Mouse (Mus musculus): ENCODE measurements around the gene Gcnt4. TPM values are rescaled to one million over a fixed set of nuclear protein-coding genes. Genes with fewer than 3 reads are reported as not detected.
A peak's percentile ranks its signal among the peaks of the same experiment; 100 is the strongest.
"Not testable (repeated sequence)": the region's sequence is repeated elsewhere in the genome, so short reads cannot be mapped to it uniquely, and the experiment has no call there.

The Gcnt4 gene
- under 1 TPM in 1 of 3 experiments, not detected in 2; 0.09 TPM for polyA plus RNA-seq (2017; shearing (Covaris generic))

DNA sequence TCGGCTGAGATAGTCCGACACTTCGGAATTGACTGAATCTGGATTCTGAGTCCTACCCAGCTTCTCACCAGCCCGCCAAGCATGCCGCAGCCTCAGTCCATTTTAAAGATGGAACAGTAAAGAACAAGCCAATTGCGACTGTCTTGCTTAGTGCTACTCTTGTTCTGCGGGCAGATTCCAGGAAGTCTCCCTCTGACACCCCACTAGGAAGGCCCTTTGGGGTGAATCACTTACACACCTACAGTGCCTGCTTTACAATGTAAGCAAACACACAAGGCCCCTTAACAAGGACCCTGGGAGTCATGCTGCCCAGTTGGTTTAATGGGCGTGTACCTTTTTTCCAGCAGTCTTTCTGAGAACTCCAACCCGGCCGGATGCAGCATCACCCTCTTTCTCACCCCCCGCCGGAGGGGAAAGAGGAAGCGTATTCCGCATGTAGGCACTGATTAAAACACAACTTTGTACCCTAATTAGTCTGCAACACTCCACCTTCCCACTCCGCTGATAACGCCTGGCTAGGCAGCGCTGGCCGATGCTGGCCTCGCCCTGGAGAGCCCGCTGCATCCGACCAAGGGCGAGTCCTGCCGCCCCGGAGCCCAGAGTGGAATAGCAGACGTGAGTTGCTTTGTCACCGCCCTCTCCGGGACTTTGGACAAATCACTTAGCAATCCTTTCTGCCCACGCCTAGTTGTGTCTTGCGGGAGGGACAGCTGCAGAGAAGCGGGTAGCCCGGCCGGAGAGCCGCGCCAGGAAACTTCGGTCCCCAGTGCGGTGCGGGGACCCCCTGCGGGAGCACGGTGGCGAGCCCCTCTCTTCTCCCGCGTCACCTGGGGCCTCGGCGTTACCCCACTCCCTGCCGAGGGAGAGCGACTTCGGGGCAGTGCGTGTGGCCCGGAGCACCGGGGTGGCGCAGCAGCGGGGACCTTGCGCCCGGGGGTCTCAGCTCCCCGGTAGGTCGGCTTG is at the start of gene Gcnt4:
Gene Gcnt4 (plus strand): TSS at position 691 of the 963 bp plus-strand sequence.
- peak; percentile 28 for ATAC-seq

DNA sequence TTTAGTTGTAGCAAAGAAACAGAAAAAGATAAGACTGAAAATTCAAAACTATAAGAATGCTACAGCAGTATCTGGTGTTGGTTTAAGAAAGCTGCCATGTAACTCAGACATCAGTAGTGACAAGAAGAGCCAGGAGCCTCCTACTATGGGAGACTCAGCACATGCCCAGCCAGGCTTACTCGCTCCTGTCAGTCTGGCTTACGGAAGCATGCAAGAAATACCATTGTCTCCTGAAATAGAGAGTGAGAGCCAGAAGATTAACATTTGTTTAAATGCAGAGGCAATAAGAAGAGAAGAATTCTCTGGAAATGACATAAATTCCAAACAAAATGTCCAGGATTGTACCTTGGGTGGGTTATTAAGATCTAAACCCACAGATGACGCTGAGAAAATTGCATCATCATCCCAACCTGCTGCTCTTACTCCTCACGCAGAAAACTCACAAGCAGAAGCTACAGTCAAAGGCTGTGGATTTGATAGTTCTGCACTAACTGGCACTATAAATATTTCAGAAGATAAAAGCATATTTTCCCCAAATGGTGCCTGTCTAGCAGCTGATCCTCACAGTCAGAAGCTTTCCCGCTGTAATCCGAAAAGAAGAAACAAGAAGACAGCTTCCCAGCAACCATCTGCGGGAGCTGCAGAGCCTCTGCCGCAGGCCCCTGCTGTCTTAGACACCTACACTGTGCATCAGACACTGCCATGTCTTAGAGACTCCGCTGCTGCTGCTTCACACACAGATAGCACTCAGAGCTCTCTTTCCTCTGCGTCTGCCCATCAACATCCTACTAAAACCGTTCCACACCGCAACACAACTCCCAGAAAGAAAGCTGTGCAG is 46.0 kb upstream of the Gcnt4 start:
- no peak for ATAC-seq

DNA sequence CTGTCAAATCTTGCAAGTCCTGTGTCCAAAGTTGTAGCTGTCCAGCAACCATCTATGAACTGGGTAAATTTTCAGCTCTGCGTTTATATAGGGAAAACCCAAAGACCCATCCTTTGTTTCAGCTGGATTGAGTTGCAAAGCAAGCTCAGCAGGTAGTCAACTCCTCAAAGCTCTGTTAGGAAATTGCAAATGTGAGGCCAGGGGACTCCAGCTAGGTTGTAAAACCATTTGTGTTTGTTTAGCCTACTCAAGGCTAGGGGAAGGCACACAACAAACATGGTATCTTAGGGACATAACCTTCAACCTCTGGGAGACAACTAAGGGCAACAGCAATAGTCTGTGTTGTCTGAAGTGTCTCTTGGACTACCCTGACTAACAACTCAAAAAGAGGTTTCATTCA is 40.0 kb upstream of the Gcnt4 start:
- no peak for ATAC-seq

DNA sequence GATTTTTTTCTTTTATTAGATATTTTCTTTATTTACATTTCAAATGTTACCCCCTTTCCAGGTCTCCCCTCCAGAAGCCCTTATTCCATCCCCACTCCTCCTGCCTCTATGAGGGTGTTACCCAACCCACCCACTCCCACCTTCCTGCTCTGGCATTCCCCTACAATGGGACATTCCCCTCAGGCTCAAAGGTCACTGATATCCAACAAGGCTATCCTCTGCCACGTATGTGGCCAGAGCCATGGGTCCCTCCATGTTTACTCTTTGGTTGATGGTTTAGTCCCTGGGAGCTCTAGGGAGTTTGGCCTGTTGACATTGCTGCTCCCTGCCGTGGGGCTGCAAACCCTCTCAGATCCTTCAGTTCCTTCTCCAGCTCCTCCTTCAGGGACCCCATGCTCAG is 34.5 kb upstream of the Gcnt4 start:
- ATAC-seq: no peak

DNA sequence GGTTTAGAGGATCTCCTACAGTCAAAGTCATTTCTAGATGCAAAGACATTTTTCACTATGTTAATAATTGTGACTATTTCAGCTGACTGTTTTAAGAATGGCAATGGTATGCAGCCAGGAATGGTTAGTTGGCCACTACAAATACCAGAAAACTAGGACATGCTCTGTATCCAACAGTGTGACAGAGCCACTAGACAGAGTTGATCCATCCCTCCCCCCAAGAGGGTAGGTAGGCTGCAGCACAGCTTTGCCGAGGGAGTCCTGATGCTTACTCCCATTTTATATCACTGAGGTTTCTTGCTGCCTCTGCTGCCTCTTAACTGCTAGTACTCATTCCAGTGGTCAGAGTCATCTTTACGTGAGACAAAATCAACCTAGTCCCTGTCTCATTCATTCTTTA is 29.3 kb upstream of the Gcnt4 start:
- ATAC-seq: no peak

GRCm38 (mm10) chr13:96906717-96907116 is 17.8 kb upstream of the Gcnt4 start:
- ATAC-seq: no peak

- ATAC-seq: no peak
Observed at GRCm38 (mm10) chr13:96911202-96911601, 13.3 kb upstream of the Gcnt4 start.

DNA sequence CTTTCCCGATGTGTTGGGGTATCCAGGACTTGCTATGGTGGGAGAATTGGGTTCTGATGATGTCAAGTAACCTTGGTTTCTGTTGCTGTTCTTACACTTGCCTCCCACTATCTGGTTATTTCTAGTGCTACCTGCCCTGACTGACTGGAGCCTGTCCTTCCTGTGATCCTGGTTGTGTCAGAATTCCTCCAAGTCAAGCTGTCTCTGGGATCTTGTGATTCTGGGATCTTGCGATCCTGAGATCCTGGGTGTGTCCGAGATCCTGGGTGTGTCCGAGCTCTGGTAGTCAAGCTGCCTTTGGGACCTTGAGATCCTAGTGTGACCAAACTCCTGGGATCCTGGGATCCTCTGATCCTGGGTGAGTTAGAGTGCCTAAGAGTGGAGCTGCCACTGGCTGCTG is 1.4 kb upstream of the Gcnt4 start:
- not testable (repeated sequence) for ATAC-seq

DNA sequence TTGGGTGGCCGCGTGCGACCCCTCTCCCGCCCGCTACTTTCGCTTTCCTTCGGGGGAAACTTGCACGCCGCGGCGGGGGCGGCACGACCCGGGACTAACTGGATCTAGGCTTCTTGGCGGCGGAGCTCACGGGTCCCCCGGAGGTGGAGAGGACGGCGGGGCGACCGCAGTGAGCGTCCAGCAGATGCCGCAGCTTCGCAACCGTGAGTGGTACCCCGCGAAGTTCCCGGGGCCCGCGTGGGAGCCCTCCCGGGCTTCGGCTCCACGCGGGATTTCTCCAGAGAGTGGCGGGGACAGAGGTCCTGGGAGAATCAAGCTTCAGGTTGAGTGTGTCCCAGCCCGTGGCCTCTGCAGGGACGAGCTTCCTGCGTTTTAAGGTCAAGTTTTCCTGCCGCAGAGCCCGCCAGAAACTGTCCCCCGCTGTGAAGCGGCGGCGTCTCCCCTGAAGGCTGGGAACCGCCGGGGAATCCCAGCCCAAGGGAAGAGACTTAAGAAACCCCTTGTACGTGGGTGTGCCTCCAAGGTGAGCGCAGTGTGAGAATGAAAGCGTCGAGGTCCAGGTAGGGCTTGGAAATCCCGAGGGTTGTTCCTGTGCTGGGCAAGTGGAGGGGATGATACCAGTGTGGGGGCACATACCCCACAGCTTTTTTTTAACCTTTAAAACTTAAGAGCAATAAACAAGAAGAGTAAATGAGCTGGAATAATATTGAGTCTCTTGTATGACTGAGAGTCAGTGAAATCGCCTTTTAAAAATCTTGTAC is 676 bp downstream of the Gcnt4 start:
- ATAC-seq: no peak

- ATAC-seq: no peak
Observed at GRCm38 (mm10) chr13:96925991-96926725, 1.7 kb downstream of the Gcnt4 start.

- ATAC-seq: no peak
Observed at GRCm38 (mm10) chr13:96927781-96928180, 3.3 kb downstream of the Gcnt4 start.

- ATAC-seq: no peak
Observed at GRCm38 (mm10) chr13:96928432-96929039, 4.0 kb downstream of the Gcnt4 start.

- ATAC-seq: no peak
Observed at GRCm38 (mm10) chr13:96932745-96933144, 8.3 kb downstream of the Gcnt4 start.

DNA sequence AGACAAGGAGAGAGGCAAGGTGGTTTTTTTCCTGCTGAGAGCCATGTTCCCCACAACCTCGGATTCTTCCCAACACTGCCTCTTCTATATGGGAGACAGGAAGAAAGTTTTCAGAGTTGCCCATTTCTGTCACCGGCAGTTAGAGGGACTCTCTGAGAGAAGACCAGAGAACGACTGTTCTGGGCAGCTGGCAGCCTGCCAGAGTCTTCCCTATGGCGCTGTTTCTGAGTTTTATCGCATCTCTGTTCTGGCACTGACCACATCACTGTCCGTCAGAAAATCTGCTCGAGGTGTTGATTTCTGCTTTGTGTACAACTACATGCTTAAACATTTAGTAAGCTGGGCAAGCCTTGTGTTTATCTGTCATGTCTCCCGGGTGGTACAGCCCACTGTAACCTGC is 8.9 kb downstream of the Gcnt4 start:
- ATAC-seq: no peak

GRCm38 (mm10) chr13:96936173-96936777 is 11.8 kb downstream of the Gcnt4 start:
- no peak for ATAC-seq

- ATAC-seq: no peak
Observed at GRCm38 (mm10) chr13:96937059-96937558, 12.6 kb downstream of the Gcnt4 start.

- ATAC-seq: no peak
Observed at GRCm38 (mm10) chr13:96939680-96940079, 15.2 kb downstream of the Gcnt4 start.

DNA sequence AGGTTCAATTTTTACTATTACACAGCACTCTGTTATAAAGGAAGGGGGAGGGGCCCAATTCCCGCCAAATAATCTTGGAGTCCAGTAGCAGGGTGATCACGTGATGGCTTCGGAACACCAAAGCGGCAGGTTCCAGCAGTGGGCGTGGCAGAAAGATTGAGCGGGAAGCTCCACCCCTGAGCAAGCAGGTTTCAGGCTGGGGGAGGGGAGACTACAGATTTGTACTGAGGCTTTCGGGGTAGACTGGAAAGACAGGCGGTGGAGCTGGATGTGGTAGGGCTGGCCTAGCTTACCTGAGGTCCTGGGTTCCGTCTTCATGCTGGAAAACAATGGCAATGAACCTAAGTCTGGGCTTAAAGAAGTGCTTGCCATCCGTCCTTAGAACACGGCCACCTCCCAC is 17.0 kb downstream of the Gcnt4 start:
- not testable (repeated sequence) for ATAC-seq

DNA sequence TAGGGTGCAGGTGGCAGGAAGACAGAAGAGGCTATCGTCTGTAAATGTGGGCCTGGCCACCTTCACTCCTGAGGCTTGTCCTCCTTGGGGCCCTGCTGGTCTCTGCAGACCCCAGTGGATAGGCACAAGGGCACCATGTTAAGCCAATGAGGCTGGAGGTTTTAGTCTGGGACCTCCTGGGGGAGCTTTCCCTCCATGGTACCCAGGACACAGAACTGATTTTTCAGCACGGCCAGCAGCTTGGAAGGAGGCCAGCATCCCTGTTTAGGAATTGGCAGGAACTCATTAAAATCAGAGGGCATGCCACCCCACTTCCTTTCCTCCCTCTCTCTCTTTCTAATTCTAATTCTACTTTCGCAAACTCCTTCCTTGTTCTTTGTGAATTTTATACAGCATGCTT is 19.1 kb downstream of the Gcnt4 start:
- no peak for ATAC-seq

DNA sequence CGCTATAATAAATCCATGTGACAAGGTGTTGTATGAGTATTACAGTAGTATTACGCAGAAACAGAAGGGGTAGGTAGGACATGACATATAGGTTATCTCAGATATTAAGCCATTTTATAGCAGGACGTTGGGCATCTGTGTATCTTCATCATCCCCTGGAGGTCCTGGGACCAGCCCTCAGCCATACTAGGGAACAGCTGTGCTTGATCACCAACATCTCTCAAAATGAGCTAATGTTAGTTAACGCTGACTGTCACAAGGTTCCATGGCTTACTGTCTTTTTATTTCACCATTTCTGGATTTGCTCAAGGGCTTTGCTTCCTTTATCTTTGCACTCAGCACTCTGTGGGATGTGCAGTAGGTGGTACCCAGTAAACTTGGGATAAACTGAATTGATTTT is 21.3 kb downstream of the Gcnt4 start:
- ATAC-seq: no peak

DNA sequence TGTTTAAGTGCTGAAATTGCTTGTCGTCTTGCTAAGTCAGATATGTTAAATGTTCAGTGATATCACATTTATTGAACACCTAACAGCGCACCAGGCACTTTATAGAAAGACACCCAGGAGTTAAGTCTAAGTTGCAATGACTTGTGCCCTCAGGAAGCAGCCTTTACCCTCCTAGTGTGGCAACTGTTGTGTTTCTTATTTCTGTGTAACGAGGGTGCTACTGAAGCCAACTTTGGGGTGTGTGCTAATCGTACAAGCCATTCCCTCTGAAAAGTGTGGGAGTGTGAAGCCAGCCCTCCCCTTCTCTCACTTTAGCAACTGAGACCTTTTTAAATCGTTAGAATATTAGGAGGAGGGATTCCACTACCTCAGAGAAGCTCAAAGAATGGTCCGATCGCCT is 23.2 kb downstream of the Gcnt4 start:
- ATAC-seq: no peak
